Mouse (Mus musculus) lung, embryonic 14.5 days (tissue): ENCODE results near the gene Nol6. TPM values are rescaled to one million over a fixed set of nuclear protein-coding genes. Genes with fewer than 3 reads are reported as not detected.

Experiments
- ATAC-seq: fragments of 200-750 bp; cut with Nextera tagmentation; 2 replicates; pipeline ENCODE4 v1.8.0; 2017; ENCODE audit warnings: mild to moderate bottlenecking, moderate TSS enrichment, moderate library complexity; ENCODE audit not compliant: insufficient read depth
- DNase-seq: peaks from one replicate; pipeline ENCODE4 v3.0.0-alpha.2; 2015
- H3K27ac ChIP-seq: fragments of 300-500 bp; sonication (generic); 2 replicates; pipeline ENCODE4 v1.5.1; 2014; ENCODE audit warnings: low read depth, mild to moderate bottlenecking, moderate library complexity
- H3K27me3 ChIP-seq: fragments of 300-500 bp; sonication (generic); 2 replicates; pipeline ENCODE4 v1.6.1; 2014; ENCODE audit warnings: low read length, control low read depth; ENCODE audit not compliant: insufficient read depth
- H3K36me3 ChIP-seq: fragments of 300-500 bp; sonication (generic); 2 replicates; pipeline ENCODE4 v1.6.1; 2014; ENCODE audit warnings: control low read depth; ENCODE audit not compliant: insufficient read depth
- H3K4me1 ChIP-seq: fragments of 300-500 bp; sonication (generic); 2 replicates; pipeline ENCODE4 v1.6.1; 2014; ENCODE audit warnings: antibody characterized with exemption, control low read depth; ENCODE audit not compliant: insufficient read depth
- H3K4me2 ChIP-seq: fragments of 300-500 bp; sonication (generic); 2 replicates; pipeline ENCODE4 v1.6.1; 2014; ENCODE audit warnings: mild to moderate bottlenecking
- H3K4me3 ChIP-seq: fragments of 300-500 bp; sonication (generic); 2 replicates; pipeline ENCODE4 v1.5.1; 2014; ENCODE audit warnings: low read depth, low read length
- H3K9ac ChIP-seq: fragments of 300-500 bp; sonication (generic); 2 replicates; pipeline ENCODE4 v1.6.1; 2014
- H3K9me3 ChIP-seq: fragments of 300-500 bp; sonication (generic); 2 replicates; pipeline ENCODE4 v1.6.1; 2016; ENCODE audit warnings: low read depth, low read length, control low read depth
- CTCF ChIP-seq: IDR thresholded peaks from 2 replicates; pipeline ENCODE4 v1.5.1; 2016; ENCODE audit warnings: antibody characterized with exemption, low read depth
- WGBS: fragments of 180-500 bp; shearing (Covaris S2); extraction: QIAGEN DNeasy Blood & Tissue Kit; methylation state at CpG from one replicate; pipeline ENCODE4 v1.1.7; 2014; 5-methylcytosine and 5-hydroxymethylcytosine counted together
- polyA plus RNA-seq: library from polyadenylated mRNA; unstranded; fragments of >200 nt; fragmentation: Nextera tagmentation; extraction: Ambion mirVana; gene quantifications from 2 replicates; pipeline ENCODE4 v1.2.1, GENCODE M21; 2014

Gene Nol6
- polyA plus RNA-seq, 1 experiment from 2014 or later, result 32.4 TPM

- no peaks in the 10 kb centered on the region for H3K36me3 ChIP-seq
- H3K9ac ChIP-seq, result no peak overlapping the region
- peaks cover 11% of the 10 kb centered on the region; the same call in 1 of the 2 replicates for H3K4me1 ChIP-seq
- H3K4me2 ChIP-seq, result no peak overlapping the region
- WGBS, result 37% methylated on average over 9 of the region's 9 CpGs
- H3K27me3 ChIP-seq, result peaks cover 21% of the 10 kb centered on the region
- DNase-seq, result peak; percentile 82
- H3K9me3 ChIP-seq, result no peaks in the 10 kb centered on the region
- TF ChIP-seq CTCF, result no peak
- no peak overlapping the region for H3K4me3 ChIP-seq
- ATAC-seq, result peak; percentile 59
- H3K27ac ChIP-seq, result no peak overlapping the region
Measured at GRCm38 (mm10) chr4:41094361-41094760, 29.9 kb downstream of the Nol6 start.

- H3K4me3 ChIP-seq, result no peak overlapping the region
- H3K27me3 ChIP-seq, result peaks cover 12% of the 10 kb centered on the region
- H3K9ac ChIP-seq, result no peak overlapping the region
- H3K36me3 ChIP-seq, result no peaks in the 10 kb centered on the region
- H3K4me2 ChIP-seq, result no peak overlapping the region
- 53% methylated on average over 1 of the region's 1 CpGs for WGBS
- no peaks in the 10 kb centered on the region for H3K9me3 ChIP-seq
- no peak for TF ChIP-seq CTCF
- DNase-seq (no peak), ATAC-seq (no peak)
- H3K27ac ChIP-seq, result no peak overlapping the region
- peaks cover 6% of the 10 kb centered on the region; the same call in 1 of the 2 replicates for H3K4me1 ChIP-seq
Measured at GRCm38 (mm10) chr4:41092958-41093357, 31.3 kb downstream of the Nol6 start.

- Histone ChIP-seq H3K4me3 (no peak overlapping the region), H3K4me2 (no peak overlapping the region), H3K27ac (no peak overlapping the region), H3K27me3 (no peaks in the 10 kb centered on the region), H3K9ac (no peak overlapping the region), H3K4me1 (0 out of 2 replicates have a peak, but pooled peaks cover 3% of the 10 kb centered on the region), H3K36me3 (no peaks in the 10 kb centered on the region), H3K9me3 (no peaks in the 10 kb centered on the region)
- DNase-seq (no peak), ATAC-seq (no peak)
- WGBS, result 34% methylated on average over 3 of the region's 3 CpGs
- TF ChIP-seq CTCF, result no peak
Measured at GRCm38 (mm10) chr4:41091391-41091790, 32.9 kb downstream of the Nol6 start.

GRCm38 (mm10) chr4:41089705-41090104 is 34.5 kb downstream of the Nol6 start:
- Histone ChIP-seq H3K9ac (no peak overlapping the region), H3K27me3 (no peaks in the 10 kb centered on the region), H3K4me3 (no peak overlapping the region), H3K9me3 (no peaks in the 10 kb centered on the region), H3K36me3 (no peaks in the 10 kb centered on the region), H3K4me2 (no peak overlapping the region), H3K4me1 (no peaks in the 10 kb centered on the region), H3K27ac (no peak overlapping the region)
- no peak for ATAC-seq
- 69% methylated on average over 2 of the region's 2 CpGs for WGBS
- no peak for DNase-seq
- TF ChIP-seq CTCF, result no peak

- Histone ChIP-seq H3K4me1 (no peaks in the 10 kb centered on the region), H3K27ac (no peak overlapping the region), H3K27me3 (no peaks in the 10 kb centered on the region), H3K36me3 (no peaks in the 10 kb centered on the region), H3K9me3 (no peaks in the 10 kb centered on the region), H3K4me2 (no peak overlapping the region), H3K9ac (no peak overlapping the region), H3K4me3 (no peak overlapping the region)
- DNase-seq, result no peak
- no peak for ATAC-seq
- TF ChIP-seq CTCF, result no peak
- WGBS, result 67% methylated on average over 4 of the region's 4 CpGs
Measured at GRCm38 (mm10) chr4:41089189-41089588, 35.1 kb downstream of the Nol6 start.

GRCm38 (mm10) chr4:41087459-41088298 is 36.6 kb downstream of the Nol6 start:
- Histone ChIP-seq H3K4me2 (no peak overlapping the region), H3K36me3 (no peaks in the 10 kb centered on the region), H3K4me3 (no peak overlapping the region), H3K4me1 (no peaks in the 10 kb centered on the region), H3K27ac (no peak overlapping the region), H3K9me3 (no peaks in the 10 kb centered on the region), H3K27me3 (no peaks in the 10 kb centered on the region), H3K9ac (no peak overlapping the region)
- no peak for DNase-seq
- 73% methylated on average over 16 of the region's 16 CpGs for WGBS
- TF ChIP-seq CTCF, result no peak
- ATAC-seq, result no peak; the same call in 1 of the 2 replicates

GRCm38 (mm10) chr4:41086947-41087346 is 37.3 kb downstream of the Nol6 start:
- no peak overlapping the region for H3K27ac ChIP-seq
- ATAC-seq (no peak), DNase-seq (no peak)

More at GRCm38 (mm10) chr4:41086947-41087346, 37.3 kb downstream of the Nol6 start:
- Histone ChIP-seq H3K4me1 (no peaks in the 10 kb centered on the region), H3K4me2 (no peak overlapping the region), H3K9ac (no peak overlapping the region), H3K9me3 (no peaks in the 10 kb centered on the region), H3K36me3 (no peaks in the 10 kb centered on the region), H3K4me3 (no peak overlapping the region), H3K27me3 (no peaks in the 10 kb centered on the region)
- TF ChIP-seq CTCF, result no peak
- WGBS, result 63% methylated on average over 9 of the region's 9 CpGs
